Mouse (Mus musculus) embryonic fibroblast, embryonic 13.5 days (primary cell): ENCODE results near the gene Ccdc51.

Experiments
- CTCF ChIP-seq: IDR thresholded peaks from 2 replicates; pipeline ENCODE4 v1.5.1; 2011; ENCODE audit warnings: mild to moderate bottlenecking, control low read depth, low read length, moderate library complexity, borderline replicate concordance; ENCODE audit not compliant: insufficient read depth
- POLR2A ChIP-seq: IDR thresholded peaks from 2 replicates; pipeline ENCODE4 v1.6.1; 2011; ENCODE audit warnings: low read depth, mild to moderate bottlenecking, control low read depth, low read length, moderate library complexity

DNA sequence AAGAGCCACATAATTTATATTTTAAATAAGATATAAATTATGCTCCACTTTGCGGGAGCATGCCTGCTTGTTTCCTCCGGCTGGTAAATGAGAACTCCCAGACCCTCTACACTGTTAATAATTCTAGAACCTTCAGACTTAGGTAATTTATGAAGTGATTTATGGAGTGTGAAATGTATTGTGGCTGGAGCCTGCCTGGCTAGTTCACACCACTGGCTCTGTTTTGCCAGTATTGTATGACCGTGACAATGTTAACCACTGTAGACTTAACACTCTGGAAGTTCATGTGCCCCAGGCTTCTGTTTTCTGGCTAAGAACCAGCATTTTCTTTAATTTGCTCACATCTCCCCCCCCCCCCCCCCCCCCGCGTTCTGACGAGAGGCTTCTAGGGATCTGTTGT lies 25.0 kb downstream of the Ccdc51 start:
- TF ChIP-seq CTCF: no peak
- TF ChIP-seq POLR2A: no peak
